Mouse (Mus musculus) liver, postnatal 0 days (tissue): ENCODE data around the gene Zfp345.

ENCODE experiments used
- CTCF ChIP-seq: sonication (generic); IDR thresholded peaks from 2 replicates; pipeline ENCODE4 v1.5.1; 2016; ENCODE audit warnings: antibody characterized with exemption, low read depth
- EP300 ChIP-seq: IDR thresholded peaks from 2 replicates; pipeline ENCODE4 v1.6.1; 2016; ENCODE audit warnings: antibody characterized with exemption, low read depth, mild to moderate bottlenecking

- no peak for TF ChIP-seq CTCF
- no peak for TF ChIP-seq EP300
Observed at GRCm38 (mm10) chr2:150512837-150513236, 27.9 kb upstream of the Zfp345 start.
